Mouse (Mus musculus) spleen, postnatal 36 days (tissue): ENCODE results near the gene Rbbp4.

Experiments
- DNase-seq, 2 experiments: peaks; one replicate each; pipeline ENCODE4 v3.0.0; 2022; ENCODE audit warnings: low spot score in 2 of 2, mixed read lengths in 1 of 2

The Rbbp4 gene

DNA sequence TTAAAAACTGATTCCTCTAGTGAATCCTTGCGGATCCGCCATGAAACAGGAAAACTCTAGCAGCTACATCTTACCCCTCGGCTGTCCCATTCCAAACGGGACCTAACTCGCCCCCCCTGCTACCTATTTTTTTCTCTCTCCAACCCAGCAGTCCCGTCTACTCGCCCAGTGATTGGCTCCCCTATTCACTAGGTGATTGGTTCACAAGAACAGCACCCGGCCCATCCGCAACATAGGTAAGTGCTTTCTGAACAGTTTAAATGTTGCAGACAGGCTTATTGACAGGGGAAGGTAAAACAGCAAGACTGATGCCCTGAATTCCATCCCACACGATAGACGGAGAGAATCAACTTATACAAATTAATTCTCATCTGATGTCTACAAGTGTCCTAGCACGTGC is 18.0 kb upstream of the Rbbp4 start:
- no peak for DNase-seq

- no peak for DNase-seq
Measured at GRCm38 (mm10) chr4:129351111-129351510, 15.9 kb upstream of the Rbbp4 start.

DNA sequence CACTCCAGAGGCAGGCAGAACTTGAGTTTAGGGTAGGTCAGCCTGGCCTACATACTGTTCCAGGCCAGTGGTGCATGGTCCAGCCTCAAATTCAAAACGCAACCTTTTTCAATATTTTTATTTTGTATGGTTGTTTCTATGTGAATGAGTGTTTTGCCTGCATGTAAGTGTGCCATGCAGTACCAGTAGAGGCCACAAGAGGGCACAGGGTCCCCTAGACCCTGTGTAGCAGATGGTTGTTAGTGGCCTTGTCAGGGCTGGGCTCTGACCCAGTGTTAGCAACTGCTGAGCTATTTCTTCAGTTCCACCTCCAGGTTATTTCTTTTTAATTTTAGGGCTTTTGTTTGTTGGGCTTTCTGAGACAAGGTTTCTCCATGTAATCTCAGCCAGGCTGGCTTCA is 15.5 kb upstream of the Rbbp4 start:
- DNase-seq = peak; percentile 54 to 62

DNA sequence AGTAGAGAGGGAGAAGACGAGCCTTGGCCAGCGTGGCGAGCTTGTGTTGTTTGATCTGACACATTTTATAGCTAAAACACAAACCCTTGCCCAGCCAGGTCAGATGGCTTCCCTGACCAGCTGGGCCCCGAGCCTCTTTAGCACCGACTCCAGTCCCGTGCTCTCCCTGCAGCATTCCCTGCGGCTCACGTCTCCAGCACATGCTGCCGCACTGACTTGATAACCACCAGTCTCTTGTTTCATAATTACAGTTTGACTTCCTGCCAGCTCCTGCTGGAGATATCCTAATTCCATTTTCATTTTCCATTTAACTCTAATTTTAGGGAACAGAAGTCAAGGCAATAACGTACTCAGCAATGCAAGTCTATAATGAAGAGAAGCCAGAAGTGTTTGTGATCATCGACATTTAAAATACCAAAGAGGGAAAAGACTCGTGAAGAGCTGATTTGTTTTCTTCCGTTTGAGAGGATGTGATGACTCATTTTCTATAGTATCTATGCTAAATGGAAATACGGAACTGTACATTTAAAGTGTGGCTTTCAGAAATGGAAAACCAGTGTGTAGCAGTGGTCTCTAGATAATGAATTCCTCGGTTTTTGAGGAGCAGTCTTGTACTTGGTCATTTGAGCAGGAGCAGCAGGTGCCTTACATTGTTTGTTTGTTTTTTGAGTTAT is 11.4 kb upstream of the Rbbp4 start:
- DNase-seq = no peak

GRCm38 (mm10) chr4:129342705-129343104 is 7.5 kb upstream of the Rbbp4 start:
- DNase-seq = no peak

DNA sequence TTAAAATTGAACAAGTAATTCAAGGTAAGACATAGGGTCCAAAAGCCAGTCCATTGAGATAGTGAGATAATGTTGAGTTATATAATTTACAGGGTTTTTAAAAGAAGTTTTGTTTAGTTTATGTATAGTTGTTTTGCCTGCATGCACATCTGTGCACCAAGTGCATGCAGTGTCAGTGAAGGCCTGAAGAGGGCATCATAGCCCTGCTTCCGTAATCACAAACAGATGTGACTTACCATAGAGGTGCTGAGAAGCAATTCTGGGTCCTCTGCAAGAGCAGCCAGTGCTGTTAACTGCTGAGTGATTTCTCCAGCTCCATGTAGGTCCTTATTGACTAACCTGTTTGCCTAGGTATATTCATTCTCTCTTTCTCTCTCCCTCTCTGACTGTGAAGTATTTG is 6.7 kb upstream of the Rbbp4 start:
- no peak for DNase-seq

- no peak for DNase-seq
Measured at GRCm38 (mm10) chr4:129339743-129340142, 4.6 kb upstream of the Rbbp4 start.

GRCm38 (mm10) chr4:129336291-129336690 is 1.1 kb upstream of the Rbbp4 start:
- no peak for DNase-seq

DNA sequence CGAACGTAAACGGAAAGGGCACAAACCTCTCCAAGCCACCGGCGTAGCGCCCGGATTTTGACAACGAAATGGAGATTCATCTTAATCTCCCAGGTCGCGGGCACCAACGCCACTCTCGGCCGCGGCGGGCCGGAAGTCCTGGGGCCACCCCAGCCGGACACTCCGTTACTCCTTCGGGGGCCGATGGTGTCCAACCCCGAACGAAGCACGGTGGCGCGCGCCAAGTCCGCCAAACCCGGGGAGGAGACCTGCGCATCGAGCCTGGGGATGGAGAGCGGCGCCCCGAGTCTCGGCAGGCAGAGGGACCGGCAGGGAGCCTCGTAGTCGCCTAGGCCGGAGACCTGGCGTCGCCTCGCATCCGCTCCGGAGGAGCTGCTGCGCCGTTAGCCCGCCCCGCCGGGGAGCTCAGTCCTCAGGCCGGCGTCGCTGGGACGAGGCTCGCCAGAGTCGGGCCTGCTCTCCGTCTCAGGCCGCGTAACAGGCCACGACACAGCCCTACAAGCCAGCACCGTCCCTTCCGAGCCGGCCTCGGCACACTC is 424 bp downstream of the Rbbp4 start:
- DNase-seq = no peak

DNA sequence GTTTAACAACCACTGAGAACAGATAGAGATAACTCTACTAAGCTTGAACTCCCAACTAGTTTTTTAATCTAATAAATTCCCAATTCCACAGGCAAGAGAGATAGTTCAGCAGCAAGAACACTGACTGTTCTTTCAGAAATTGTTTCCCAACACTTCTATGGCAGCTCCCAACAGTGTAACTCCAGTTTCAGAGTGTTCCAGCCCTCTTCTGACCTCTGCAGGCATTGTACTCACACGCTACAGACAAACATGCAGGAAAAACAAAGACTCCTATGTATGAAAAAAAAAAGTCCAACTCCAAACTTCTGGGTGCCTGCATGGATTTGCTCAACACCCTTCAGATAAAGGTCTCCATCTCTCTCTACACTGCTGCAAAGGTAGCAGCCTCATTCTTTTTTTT is 2.3 kb downstream of the Rbbp4 start:
- DNase-seq = no peak

- DNase-seq = no peak
Measured at GRCm38 (mm10) chr4:129326191-129326590, 9.0 kb downstream of the Rbbp4 start.

- no peak for DNase-seq
Measured at GRCm38 (mm10) chr4:129324756-129325155, 10.4 kb downstream of the Rbbp4 start.

- no peak for DNase-seq
Measured at GRCm38 (mm10) chr4:129323491-129323890, 11.7 kb downstream of the Rbbp4 start.

- DNase-seq = no peak
Measured at GRCm38 (mm10) chr4:129322042-129322441, 13.1 kb downstream of the Rbbp4 start.

GRCm38 (mm10) chr4:129320876-129321275 is 14.3 kb downstream of the Rbbp4 start:
- no peak for DNase-seq

GRCm38 (mm10) chr4:129313886-129314285 is 21.3 kb downstream of the Rbbp4 start:
- DNase-seq = no peak

DNA sequence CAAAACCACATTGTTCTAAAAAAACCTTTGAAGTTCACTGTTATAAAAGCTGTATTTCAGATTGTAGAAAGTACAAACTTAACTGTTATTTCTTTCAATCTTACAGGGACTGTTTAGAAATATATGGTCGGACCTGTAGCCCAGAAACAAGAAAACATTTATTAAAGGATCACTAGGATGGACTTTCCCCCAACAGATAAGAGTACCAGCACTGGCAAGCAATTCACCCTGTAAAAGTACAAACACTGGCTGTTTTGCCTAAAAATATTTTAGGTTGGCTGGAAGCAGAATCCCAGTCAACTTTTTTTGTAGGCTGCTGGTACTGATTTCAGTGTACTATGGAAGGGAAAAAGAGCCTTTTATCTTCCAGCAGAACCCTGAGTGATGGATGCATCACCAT is 27.2 kb downstream of the Rbbp4 start:
- DNase-seq = no peak

DNA sequence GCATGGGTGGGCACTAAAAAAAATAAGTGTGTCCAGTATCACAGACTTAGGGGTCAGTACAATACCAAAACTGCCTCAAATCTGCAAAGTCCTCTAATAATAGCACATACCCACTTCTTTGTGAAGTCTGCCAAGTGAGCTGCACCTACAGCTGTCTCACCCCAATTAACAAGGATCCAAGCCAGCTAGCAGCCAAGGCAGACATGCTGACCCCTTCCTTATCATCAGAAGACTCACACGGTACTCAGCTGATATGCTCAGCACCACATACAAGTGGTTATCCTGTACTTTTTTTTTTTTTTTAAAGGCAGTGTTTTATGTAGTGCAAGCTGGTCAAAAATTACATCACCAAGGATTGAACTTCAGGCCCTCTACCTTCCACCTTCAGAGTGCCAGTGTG is 30.9 kb downstream of the Rbbp4 start:
- no peak for DNase-seq

DNA sequence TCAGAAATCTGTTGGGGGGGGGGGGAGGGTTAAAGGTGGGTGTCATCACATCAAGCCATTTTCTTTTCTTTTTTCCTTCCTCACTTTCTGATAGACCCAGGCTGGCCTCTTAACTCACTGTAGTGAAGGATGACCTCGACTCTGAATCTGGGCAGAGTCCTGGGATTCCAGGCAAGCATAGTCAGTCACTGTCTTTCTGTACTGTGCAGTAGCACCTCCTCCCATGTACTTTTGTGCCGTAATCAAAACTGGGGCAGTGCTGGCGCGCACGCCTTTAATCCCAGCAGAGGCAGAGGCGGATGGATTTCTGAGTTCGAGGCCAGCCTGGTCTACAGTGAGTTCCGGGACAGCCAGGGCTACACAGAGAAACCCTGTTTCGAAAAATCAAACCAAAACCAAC is 31.4 kb downstream of the Rbbp4 start:
- no peak for DNase-seq

DNA sequence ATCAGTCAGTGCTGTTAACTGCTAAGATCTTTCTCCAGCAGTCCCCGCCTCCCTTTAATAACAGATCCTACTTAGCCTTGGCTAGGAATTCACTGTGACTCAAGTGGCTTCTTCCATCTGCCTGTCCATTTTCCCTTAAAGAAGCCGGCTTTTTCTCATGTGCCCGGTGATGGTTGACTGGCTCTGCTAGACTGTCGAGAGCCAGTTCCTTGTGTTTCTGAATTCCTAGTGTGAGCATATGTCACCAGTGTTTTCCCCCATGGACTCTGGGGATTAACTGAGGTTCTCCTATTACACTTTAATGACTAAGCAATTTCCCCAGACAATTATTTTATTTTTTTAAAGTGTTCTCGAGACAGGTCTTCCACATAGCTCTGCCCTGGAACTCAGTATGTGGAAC is 31.8 kb downstream of the Rbbp4 start:
- DNase-seq = no peak

DNA sequence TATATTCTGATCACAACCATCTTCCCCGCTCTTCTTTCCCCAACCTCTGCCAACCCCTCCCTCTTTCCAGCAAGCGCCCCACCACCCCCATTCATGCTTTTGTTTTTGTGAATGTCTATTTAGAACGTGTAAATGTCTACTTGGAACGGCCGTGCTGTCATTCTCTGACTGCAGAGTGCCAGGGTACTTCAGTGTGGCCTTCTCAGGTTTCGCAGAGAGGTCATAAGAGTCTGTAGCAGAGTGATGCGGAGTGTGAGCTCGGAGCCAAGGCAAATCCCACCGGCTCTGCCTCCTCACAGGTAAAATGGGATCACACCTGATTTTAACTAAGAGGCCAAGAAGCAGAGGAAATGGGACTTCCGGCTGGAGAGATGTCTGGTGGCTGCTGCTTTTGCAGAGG is 36.0 kb downstream of the Rbbp4 start:
- no peak for DNase-seq

GRCm38 (mm10) chr4:129297724-129298123 is 37.4 kb downstream of the Rbbp4 start:
- no peak for DNase-seq

- DNase-seq = no peak
Measured at GRCm38 (mm10) chr4:129296066-129296465, 39.1 kb downstream of the Rbbp4 start.

DNA sequence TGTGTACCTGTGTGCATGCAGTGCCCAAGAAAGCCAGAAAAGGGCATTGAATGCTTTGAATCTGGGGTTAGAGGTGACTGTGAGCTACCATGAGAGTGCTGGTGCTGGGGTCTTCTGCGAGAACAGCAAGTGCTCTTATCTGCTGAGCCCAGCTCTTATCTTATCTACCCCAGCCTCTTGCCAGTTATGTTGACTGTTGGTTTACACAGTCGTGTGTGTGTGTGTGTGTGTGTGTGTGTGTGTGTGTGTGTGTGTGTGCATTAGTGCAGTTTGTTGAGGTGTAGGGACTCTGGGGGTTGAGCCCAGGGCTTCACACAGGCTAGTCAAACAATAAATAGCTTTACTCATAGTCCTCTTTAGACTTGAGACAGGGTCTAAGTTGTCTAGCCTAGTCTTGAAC is 40.0 kb downstream of the Rbbp4 start:
- no peak for DNase-seq
